Comparison of ENCODE assay signal across 25 mouse cellular contexts in the genomic region with DNA sequence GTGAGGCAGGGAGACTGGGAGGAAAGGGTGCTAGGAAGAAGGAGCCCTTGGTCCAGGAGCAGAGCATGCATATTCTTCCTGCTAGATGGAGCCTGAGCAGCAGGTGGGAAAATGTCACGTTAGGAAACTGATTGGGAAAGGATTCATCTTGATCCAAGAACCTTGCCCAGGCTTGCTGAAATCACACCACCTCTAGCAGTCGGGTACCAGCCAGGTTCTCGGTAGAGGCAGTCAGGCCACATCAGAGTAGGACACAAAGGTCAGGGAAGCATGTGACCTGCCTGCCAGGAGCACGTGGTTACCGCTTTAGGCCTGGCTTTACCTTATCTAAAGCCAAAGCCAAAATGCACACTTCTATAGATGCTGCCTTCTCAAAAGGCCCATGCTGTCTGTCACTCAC.
"Had no signal": no experiment of that assay in that cellular context is flagged by ENCODE, and none has a peak within 500 bp of the region (broad histone marks: within the 10 kb centered on the region; RNA-seq: fewer than 3 reads in every experiment).

No protein-coding gene starts in this region.

- H3K4me1 ChIP-seq: hindbrain, embryonic 10.5 days; hindbrain, embryonic 12.5 days; liver, embryonic 13.5 days; liver, embryonic 15.5 days had no signal

- H3K9ac ChIP-seq: heart, embryonic 12.5 days; hindbrain, embryonic 12.5 days; hindbrain, embryonic 14.5 days; intestine, embryonic 15.5 days; limb, embryonic 12.5 days; liver, embryonic 13.5 days; liver, embryonic 15.5 days had no signal

- H3K9me3 ChIP-seq: heart, embryonic 12.5 days; hindbrain, embryonic 10.5 days; hindbrain, embryonic 12.5 days; intestine, embryonic 15.5 days; limb, embryonic 10.5 days; limb, embryonic 12.5 days; liver, embryonic 13.5 days; liver, embryonic 15.5 days had no signal

- H3K4me2 ChIP-seq: heart, embryonic 12.5 days; hindbrain, embryonic 12.5 days; hindbrain, embryonic 14.5 days; intestine, embryonic 15.5 days; limb, embryonic 12.5 days; liver, embryonic 13.5 days; liver, embryonic 15.5 days had no signal

- H3K27me3 ChIP-seq: heart, embryonic 12.5 days; hindbrain, embryonic 12.5 days; intestine, embryonic 15.5 days; limb, embryonic 12.5 days; liver, embryonic 13.5 days; liver, embryonic 15.5 days had no signal

- DNase-seq: gastrocnemius, postnatal 14 days; gastrocnemius, postnatal 36 days; heart, adult 2 months; heart, postnatal 10 days; heart, postnatal 4 days; kidney, adult 18-20 months; kidney, adult 8-10 months; kidney, postnatal 10 days; kidney, postnatal 25 days; kidney, postnatal 4 days; liver; liver, embryonic 13.5 days had no signal

- H3K27ac ChIP-seq: heart, adult 2 months; hindbrain, embryonic 10.5 days; hindbrain, embryonic 12.5 days; hindbrain, embryonic 14.5 days; intestine, embryonic 15.5 days; layer of hippocampus, adult 2 months; left cerebral cortex, adult 2 months; limb, embryonic 10.5 days; limb, embryonic 12.5 days; liver, embryonic 13.5 days; liver, embryonic 15.5 days had no signal

- H3K4me3 ChIP-seq: heart, adult 2 months; heart, embryonic 12.5 days; hindbrain, embryonic 10.5 days; hindbrain, embryonic 12.5 days; intestine, embryonic 15.5 days; layer of hippocampus, adult 2 months; left cerebral cortex, adult 2 months; limb, embryonic 10.5 days; limb, embryonic 12.5 days; liver, embryonic 13.5 days; liver, embryonic 15.5 days had no signal

- H3K36me3 ChIP-seq: heart, embryonic 12.5 days; hindbrain, embryonic 10.5 days; hindbrain, embryonic 12.5 days; intestine, embryonic 15.5 days; limb, embryonic 10.5 days; limb, embryonic 12.5 days; liver, embryonic 13.5 days; liver, embryonic 15.5 days had no signal

- ATAC-seq: hindbrain, embryonic 16.5 days; inflammation-experienced regulatory T-cells, adult 6 months; intestine, embryonic 15.5 days; intestine, postnatal 0 days had no signal
